Mouse (Mus musculus) midbrain, embryonic 16.5 days (tissue): ENCODE results near the gene Cxcl3. TPM values are rescaled to one million over a fixed set of nuclear protein-coding genes. Genes with fewer than 3 reads are reported as not detected.

Source experiments
- ATAC-seq: fragments of 200-750 bp; cut with Nextera tagmentation; 2 replicates; pipeline ENCODE4 v1.8.0; 2017; ENCODE audit warnings: moderate TSS enrichment
- H3K27ac ChIP-seq: fragments of 300-500 bp; sonication (generic); 2 replicates; pipeline ENCODE4 v1.5.1; 2014; ENCODE audit warnings: mild to moderate bottlenecking, low read length, mixed read lengths
- H3K27me3 ChIP-seq: fragments of 300-500 bp; sonication (generic); 2 replicates; pipeline ENCODE4 v1.6.1; 2014; ENCODE audit warnings: low read depth, low read length, mixed read lengths; ENCODE audit not compliant: control insufficient read depth, insufficient read depth
- H3K36me3 ChIP-seq: fragments of 300-500 bp; sonication (generic); 2 replicates; pipeline ENCODE4 v1.6.1; 2014; ENCODE audit warnings: mild to moderate bottlenecking, low read length, moderate library complexity, mixed read lengths; ENCODE audit not compliant: control insufficient read depth, insufficient read depth
- H3K4me1 ChIP-seq: fragments of 300-500 bp; sonication (generic); 2 replicates; pipeline ENCODE4 v1.6.1; 2014; ENCODE audit warnings: mild to moderate bottlenecking, low read length, mixed read lengths; ENCODE audit not compliant: control insufficient read depth, insufficient read depth
- H3K4me2 ChIP-seq: fragments of 300-500 bp; sonication (generic); 2 replicates; pipeline ENCODE4 v1.6.1; 2014; ENCODE audit warnings: mild to moderate bottlenecking, low read length, mixed read lengths
- H3K4me3 ChIP-seq: fragments of 300-500 bp; sonication (generic); 2 replicates; pipeline ENCODE4 v1.5.1; 2014; ENCODE audit warnings: low read depth, mild to moderate bottlenecking, low read length, moderate library complexity, mixed read lengths
- H3K9ac ChIP-seq: fragments of 300-500 bp; sonication (generic); 2 replicates; pipeline ENCODE4 v1.6.1; 2014; ENCODE audit warnings: low read depth, low read length, mixed read lengths
- H3K9me3 ChIP-seq: fragments of 300-500 bp; sonication (generic); replicated peaks from 2 replicates; pipeline ENCODE4 v1.6.1; 2014; ENCODE audit warnings: mild to moderate bottlenecking, low read length, mixed read lengths; ENCODE audit not compliant: control insufficient read depth, poor library complexity, severe bottlenecking
- WGBS: fragments of 180-500 bp; shearing (Covaris S2); extraction: QIAGEN DNeasy Blood & Tissue Kit; methylation state at CpG from one replicate; pipeline ENCODE4 v1.1.7; 2014; 5-methylcytosine and 5-hydroxymethylcytosine counted together
- polyA plus RNA-seq: library from polyadenylated mRNA; unstranded; fragments of >200 nt; fragmentation: Nextera tagmentation; extraction: Ambion mirVana; gene quantifications from 2 replicates; pipeline ENCODE4 v1.2.1, GENCODE M21; 2015

The Cxcl3 gene
- polyA plus RNA-seq, 1 experiment from 2014 or later, result not detected

GRCm38 (mm10) chr5:90763912-90764665, 21.8 kb upstream of the Cxcl3 start:
- Histone ChIP-seq H3K27me3 (no peaks in the 10 kb centered on the region; the same call in 1 of the 2 replicates), H3K9me3 (no peaks in the 10 kb centered on the region), H3K36me3 (no peaks in the 10 kb centered on the region), H3K4me3 (no peak overlapping the region), H3K4me1 (peaks cover 5% of the 10 kb centered on the region; the same call in 1 of the 2 replicates), H3K9ac (no peak overlapping the region), H3K4me2 (no peak overlapping the region), H3K27ac (no peak overlapping the region)
- 83% methylated on average over 12 of the region's 12 CpGs for WGBS
- ATAC-seq, result no peak

GRCm38 (mm10) chr5:90765821-90766606, 19.9 kb upstream of the Cxcl3 start:
- Histone ChIP-seq H3K9me3 (no peaks in the 10 kb centered on the region), H3K27ac (no peak overlapping the region), H3K9ac (no peak overlapping the region), H3K27me3 (no peaks in the 10 kb centered on the region; the same call in 1 of the 2 replicates), H3K4me2 (no peak overlapping the region), H3K4me3 (no peak overlapping the region), H3K36me3 (no peaks in the 10 kb centered on the region), H3K4me1 (no peaks in the 10 kb centered on the region)
- ATAC-seq, result no peak
- 86% methylated on average over 8 of the region's 8 CpGs for WGBS

- 69% methylated on average over 3 of the region's 3 CpGs for WGBS
These were observed 17.7 kb upstream of the Cxcl3 start, which contains the start of gene Ppbp for GRCm38 (mm10) chr5:90768218-90768617. Gene Ppbp, plus strand, starts transcription at chr5:90768518.

GRCm38 (mm10) chr5:90771369-90771768, 14.5 kb upstream of the Cxcl3 start:
- Histone ChIP-seq H3K27ac (no peak overlapping the region), H3K27me3 (no peaks in the 10 kb centered on the region), H3K4me3 (no peak overlapping the region), H3K36me3 (no peaks in the 10 kb centered on the region), H3K4me2 (no peak overlapping the region), H3K9ac (no peak overlapping the region), H3K9me3 (no peaks in the 10 kb centered on the region), H3K4me1 (no peaks in the 10 kb centered on the region)
- ATAC-seq, result no peak
- 57% methylated on average over 3 of the region's 3 CpGs for WGBS

More at GRCm38 (mm10) chr5:90768218-90768617, 17.7 kb upstream of the Cxcl3 start, which contains the start of gene Ppbp:
- Histone ChIP-seq H3K9me3 (no peaks in the 10 kb centered on the region), H3K4me3 (no peak within 1 kb of the TSS), H3K27me3 (no peaks in the 10 kb centered on the region), H3K4me2 (no peak within 1 kb of the TSS), H3K27ac (no peak within 1 kb of the TSS), H3K9ac (no peak within 1 kb of the TSS), H3K36me3 (no peaks in the 10 kb centered on the region), H3K4me1 (no peaks in the 10 kb centered on the region)
- no peak for ATAC-seq

DNA sequence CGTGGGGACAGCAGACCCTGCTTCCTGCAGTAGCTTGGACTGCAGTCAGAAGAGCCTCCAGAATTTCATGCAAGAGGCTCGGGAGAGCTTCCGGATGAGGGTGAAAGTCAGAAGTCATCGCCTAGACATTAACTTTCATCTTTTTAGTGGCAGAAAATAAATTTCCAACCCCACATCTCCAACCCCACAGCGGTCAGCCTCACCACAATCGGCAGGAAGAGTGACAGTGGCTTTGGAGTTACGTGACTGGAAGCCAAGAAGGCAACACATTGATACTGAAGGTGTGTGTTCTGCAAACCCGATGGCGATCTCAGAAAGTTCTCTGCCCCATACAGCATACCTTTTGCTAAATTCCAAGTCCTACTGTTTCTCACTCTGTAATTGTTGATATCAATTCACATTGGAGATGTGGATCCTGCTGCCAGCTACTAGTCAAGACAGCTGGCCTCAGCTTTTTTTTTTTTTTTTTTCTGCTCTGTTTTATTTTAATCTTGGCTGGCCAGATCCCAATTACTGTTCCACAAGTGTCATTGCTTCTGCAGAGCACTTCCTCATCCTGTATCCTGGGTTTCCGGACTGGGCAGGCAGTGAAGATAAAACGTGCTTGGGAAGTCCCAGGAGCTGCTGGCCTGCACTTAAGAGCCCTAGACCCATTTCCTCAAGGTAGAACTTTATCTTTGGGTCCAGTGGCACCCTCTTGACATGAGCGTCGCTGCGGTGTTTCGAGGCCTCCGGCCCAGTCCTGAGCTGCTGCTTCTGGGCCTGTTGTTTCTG, 13.8 kb upstream of the Cxcl3 start, which contains the start of gene Pf4:
Gene Pf4 (plus strand): TSS at position 556 of the 774 bp plus-strand sequence.
- no peak for ATAC-seq
- H3K9me3 ChIP-seq, result no peaks in the 10 kb centered on the region
- no peak within 1 kb of the TSS for H3K4me3 ChIP-seq
- H3K4me2 ChIP-seq, result no peak within 1 kb of the TSS
- no peaks in the 10 kb centered on the region for H3K27me3 ChIP-seq
- H3K36me3 ChIP-seq, result no peaks in the 10 kb centered on the region
- no peak within 1 kb of the TSS for H3K27ac ChIP-seq
- H3K9ac ChIP-seq, result no peak within 1 kb of the TSS
- no peaks in the 10 kb centered on the region for H3K4me1 ChIP-seq
- WGBS, result 92% methylated on average over 16 of the region's 16 CpGs

GRCm38 (mm10) chr5:90775562-90775961, 10.3 kb upstream of the Cxcl3 start:
- Histone ChIP-seq H3K4me1 (no peaks in the 10 kb centered on the region), H3K4me2 (no peak overlapping the region), H3K27me3 (no peaks in the 10 kb centered on the region), H3K27ac (no peak overlapping the region), H3K36me3 (no peaks in the 10 kb centered on the region), H3K9ac (no peak overlapping the region), H3K4me3 (no peak overlapping the region), H3K9me3 (no peaks in the 10 kb centered on the region)
- 96% methylated on average over 5 of the region's 5 CpGs for WGBS
- no peak for ATAC-seq

GRCm38 (mm10) chr5:90777621-90778020, 8.3 kb upstream of the Cxcl3 start:
- H3K27me3 ChIP-seq, result no peaks in the 10 kb centered on the region
- H3K4me1 ChIP-seq, result no peaks in the 10 kb centered on the region
- H3K4me3 ChIP-seq, result no peak overlapping the region
- H3K36me3 ChIP-seq, result no peaks in the 10 kb centered on the region
- no peaks in the 10 kb centered on the region for H3K9me3 ChIP-seq
- no peak for ATAC-seq
- H3K4me2 ChIP-seq, result no peak overlapping the region
- WGBS, result 83% methylated on average over 10 of the region's 10 CpGs
- no peak overlapping the region for H3K27ac ChIP-seq
- no peak overlapping the region for H3K9ac ChIP-seq

DNA sequence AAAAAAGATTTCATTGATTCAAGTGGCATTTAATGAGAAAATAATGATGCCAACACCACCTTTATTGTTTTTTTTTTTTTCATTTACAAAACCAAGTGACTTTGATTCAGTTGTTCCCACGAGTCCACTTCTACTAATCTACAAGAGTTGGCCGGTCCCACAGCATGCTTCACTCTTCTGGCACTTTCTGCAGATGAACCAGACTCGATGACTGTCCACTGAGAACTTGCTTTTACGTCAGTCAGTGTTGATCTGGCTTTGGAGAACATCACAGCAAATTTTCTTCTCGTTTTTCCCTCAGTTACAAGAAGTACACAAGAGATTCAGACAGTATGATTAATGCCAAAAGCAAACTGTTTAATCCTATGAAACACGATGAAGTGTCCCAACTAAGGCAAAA, 7.0 kb upstream of the Cxcl3 start:
- Histone ChIP-seq H3K4me2 (no peak overlapping the region), H3K4me3 (no peak overlapping the region), H3K36me3 (no peaks in the 10 kb centered on the region), H3K27ac (no peak overlapping the region), H3K9me3 (no peaks in the 10 kb centered on the region), H3K9ac (no peak overlapping the region), H3K4me1 (no peaks in the 10 kb centered on the region), H3K27me3 (no peaks in the 10 kb centered on the region)
- no peak for ATAC-seq
- WGBS, result 87% methylated on average over 6 of the region's 6 CpGs
